Mouse (Mus musculus): Measurements from ENCODE around the gene Klf4. TPM values are rescaled to one million over a fixed set of nuclear protein-coding genes. Genes with fewer than 3 reads are reported as not detected.

The Klf4 gene
- total and polyA plus RNA-seq, 2 experiments from 2014 or later: 4.1 to 12.4 TPM

GRCm38 (mm10) chr4:55478333-55478732 lies 53.9 kb downstream of the Klf4 start:
- Histone ChIP-seq H3K36me3 (ENCODE audit: insufficient read depth, low read length) (no peaks in the 10 kb centered on the region), H3K4me1 (ENCODE audit: insufficient read depth, low read length) (no peaks in the 10 kb centered on the region), H3K4me2 (ENCODE audit: low read depth, low read length, poor library complexity, severe bottlenecking) (no peak overlapping the region), H3K27me3 (ENCODE audit: insufficient read depth, low read length) (no peaks in the 10 kb centered on the region), H3K4me3 (ENCODE audit: low read depth, low read length) (no peak overlapping the region), H3K27ac (ENCODE audit: low read depth, low read length) (no peak overlapping the region), H3K9ac (replicated peaks; ENCODE audit: low read length, poor library complexity, severe bottlenecking) (no peak overlapping the region), H3K9me3 (ENCODE audit: low read length) (no peaks in the 10 kb centered on the region)
- DNase-seq (ENCODE audit: low spot score): peak; percentile 44
- WGBS: 52% methylated on average over 5 of the region's 5 CpGs
- 0 out of 2 replicates have a peak, but pooled peaks have one; percentile 22 for ATAC-seq (ENCODE audit: low FRiP score)
- TF ChIP-seq CTCF (IDR thresholded peaks at IDR 0.05): no peak

DNA sequence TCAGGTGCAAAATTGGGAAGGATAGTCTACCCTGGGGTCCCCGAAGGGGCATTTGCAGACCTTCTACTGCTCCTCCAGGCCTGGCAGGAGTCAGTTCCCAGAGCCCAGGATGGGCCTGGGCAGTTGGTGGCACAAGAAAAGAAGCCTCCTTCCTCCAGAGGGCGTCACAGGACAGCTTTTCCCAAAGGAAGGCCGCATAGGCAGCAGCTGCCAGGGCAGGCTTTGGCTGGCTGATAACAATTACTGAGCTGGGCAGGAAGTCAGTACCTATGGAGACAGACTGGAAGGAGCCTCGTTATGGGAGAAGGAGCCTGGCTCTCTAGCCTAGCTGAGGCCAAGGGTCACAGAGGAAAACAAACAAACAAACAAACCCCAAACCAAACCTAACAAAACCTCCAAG lies 54.3 kb downstream of the Klf4 start:
- H3K9me3 ChIP-seq (ENCODE audit: low read length): no peaks in the 10 kb centered on the region
- H3K4me3 ChIP-seq (ENCODE audit: low read depth, low read length): no peak overlapping the region
- WGBS: 47% methylated on average over 4 of the region's 4 CpGs

DNA sequence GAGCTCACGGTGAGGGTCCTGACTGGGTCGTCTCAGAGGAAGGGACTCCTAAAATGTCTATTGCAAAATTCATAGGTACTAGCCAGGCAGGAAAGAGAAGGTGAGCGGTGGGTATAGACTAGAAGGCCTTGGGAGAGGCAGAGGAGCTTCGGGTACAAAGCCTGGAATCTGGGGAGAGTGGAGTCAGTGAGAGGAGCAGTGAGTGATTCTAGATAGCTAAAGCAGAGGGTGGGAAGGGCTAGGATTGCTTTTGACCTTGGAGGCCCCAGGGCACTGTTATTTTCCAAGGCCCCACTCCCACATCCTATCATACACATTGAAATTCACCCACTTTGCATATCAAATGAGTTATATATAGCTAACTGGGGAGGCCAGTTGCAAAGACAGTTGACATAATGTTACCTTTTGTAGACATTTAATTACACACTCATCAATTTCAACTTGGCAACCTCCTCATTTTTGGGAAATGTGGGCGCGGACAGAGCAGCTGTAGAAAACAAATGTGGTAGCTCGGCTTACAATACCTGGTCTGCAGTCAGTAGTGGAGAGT lies 55.0 kb downstream of the Klf4 start:
- Histone ChIP-seq H3K27me3 (ENCODE audit: insufficient read depth, low read length) (no peaks in the 10 kb centered on the region), H3K27ac (ENCODE audit: low read depth, low read length) (no peak overlapping the region), H3K9me3 (ENCODE audit: low read length) (no peaks in the 10 kb centered on the region), H3K4me3 (ENCODE audit: low read depth, low read length) (no peak overlapping the region), H3K4me1 (ENCODE audit: insufficient read depth, low read length) (no peaks in the 10 kb centered on the region), H3K4me2 (ENCODE audit: low read depth, low read length, poor library complexity, severe bottlenecking) (no peak overlapping the region), H3K9ac (replicated peaks; ENCODE audit: low read length, poor library complexity, severe bottlenecking) (no peak overlapping the region), H3K36me3 (ENCODE audit: insufficient read depth, low read length) (no peaks in the 10 kb centered on the region)
- ATAC-seq (ENCODE audit: low FRiP score) (no peak), DNase-seq (ENCODE audit: low spot score) (no peak)
- TF ChIP-seq CTCF (IDR thresholded peaks at IDR 0.05): no peak
- 90% methylated on average over 7 of the region's 7 CpGs for WGBS

More for the DNA sequence above, 54.3 kb downstream of the Klf4 start:
- Histone ChIP-seq H3K27me3 (ENCODE audit: insufficient read depth, low read length) (no peaks in the 10 kb centered on the region), H3K4me1 (ENCODE audit: insufficient read depth, low read length) (no peaks in the 10 kb centered on the region), H3K36me3 (ENCODE audit: insufficient read depth, low read length) (no peaks in the 10 kb centered on the region), H3K9ac (replicated peaks; ENCODE audit: low read length, poor library complexity, severe bottlenecking) (no peak overlapping the region), H3K27ac (ENCODE audit: low read depth, low read length) (no peak overlapping the region), H3K4me2 (ENCODE audit: low read depth, low read length, poor library complexity, severe bottlenecking) (no peak overlapping the region)
- peak; percentile 45 for TF ChIP-seq CTCF (IDR thresholded peaks at IDR 0.05)
- DNase-seq (ENCODE audit: low spot score) (peak; percentile 60), ATAC-seq (ENCODE audit: low FRiP score) (no peak)

Other genes starting within 250 kb of the Klf4 start
- gene Rad23b, start 182.4 kb downstream of the Klf4 start, total RNA-seq (2014; rRNA removed): 195 and 294 TPM in 2 replicates
- 80.0 and 87.1 TPM in 2 replicates for gene Rad23b, start 182.4 kb downstream of the Klf4 start, polyA plus RNA-seq (2015; fragmentation: Nextera tagmentation; extraction: Ambion mirVana)